Mouse (Mus musculus) heart, embryonic 13.5 days (tissue): ENCODE measurements around the gene Sf3a1. TPM values are rescaled to one million over a fixed set of nuclear protein-coding genes. Genes with fewer than 3 reads are reported as not detected.
"Not testable (repeated sequence)": the region's sequence is repeated elsewhere in the genome, so short reads cannot be mapped to it uniquely, and the experiment has no call there.

Experiments
- ATAC-seq: fragments of 200-750 bp; cut with Nextera tagmentation; 2 replicates; pipeline ENCODE4 v1.8.0; 2017; ENCODE audit warnings: moderate TSS enrichment; ENCODE audit not compliant: insufficient number of reproducible peaks, low FRiP score, low TSS enrichment; ENCODE audit errors: extremely low read depth
- H3K27ac ChIP-seq: fragments of 300-500 bp; sonication (generic); replicated peaks from 2 replicates; pipeline ENCODE4 v1.5.1; 2015; ENCODE audit warnings: moderate library complexity, mild to moderate bottlenecking, inconsistent platforms
- H3K27me3 ChIP-seq: fragments of 300-500 bp; sonication (generic); replicated peaks from 2 replicates; pipeline ENCODE4 v1.6.1; 2015; ENCODE audit warnings: mild to moderate bottlenecking, inconsistent platforms
- H3K36me3 ChIP-seq: fragments of 300-500 bp; sonication (generic); 2 replicates; pipeline ENCODE4 v1.6.1; 2015; ENCODE audit warnings: mild to moderate bottlenecking, inconsistent platforms
- H3K4me1 ChIP-seq: fragments of 300-500 bp; sonication (generic); 2 replicates; pipeline ENCODE4 v1.6.1; 2015; ENCODE audit warnings: inconsistent platforms
- H3K4me2 ChIP-seq: fragments of 300-500 bp; sonication (generic); 2 replicates; pipeline ENCODE4 v1.6.1; 2015; ENCODE audit warnings: inconsistent platforms, mild to moderate bottlenecking, moderate library complexity
- H3K4me3 ChIP-seq: fragments of 300-500 bp; sonication (generic); 2 replicates; pipeline ENCODE4 v1.5.1; 2015; ENCODE audit warnings: moderate library complexity, mild to moderate bottlenecking, inconsistent platforms
- H3K9ac ChIP-seq: fragments of 300-500 bp; sonication (generic); 2 replicates; pipeline ENCODE4 v1.6.1; 2015; ENCODE audit warnings: inconsistent platforms, mild to moderate bottlenecking, moderate library complexity
- H3K9me3 ChIP-seq: fragments of 300-500 bp; sonication (generic); 2 replicates; pipeline ENCODE4 v1.6.1; 2016; ENCODE audit warnings: inconsistent platforms
- WGBS: fragments of 180-500 bp; shearing (Covaris S2); methylation state at CpG from one replicate; pipeline ENCODE4 v1.1.7; 2015; ENCODE audit warnings: mixed read lengths; 5-methylcytosine and 5-hydroxymethylcytosine counted together
- polyA plus RNA-seq: library from polyadenylated mRNA; unstranded; fragments of >200 nt; fragmentation: Nextera tagmentation; extraction: Ambion mirVana; gene quantifications from 2 replicates; pipeline ENCODE4 v1.2.1, GENCODE M21; 2015

Sf3a1 gene
- polyA plus RNA-seq, 1 experiment from 2014 or later, result 33.3 TPM

DNA sequence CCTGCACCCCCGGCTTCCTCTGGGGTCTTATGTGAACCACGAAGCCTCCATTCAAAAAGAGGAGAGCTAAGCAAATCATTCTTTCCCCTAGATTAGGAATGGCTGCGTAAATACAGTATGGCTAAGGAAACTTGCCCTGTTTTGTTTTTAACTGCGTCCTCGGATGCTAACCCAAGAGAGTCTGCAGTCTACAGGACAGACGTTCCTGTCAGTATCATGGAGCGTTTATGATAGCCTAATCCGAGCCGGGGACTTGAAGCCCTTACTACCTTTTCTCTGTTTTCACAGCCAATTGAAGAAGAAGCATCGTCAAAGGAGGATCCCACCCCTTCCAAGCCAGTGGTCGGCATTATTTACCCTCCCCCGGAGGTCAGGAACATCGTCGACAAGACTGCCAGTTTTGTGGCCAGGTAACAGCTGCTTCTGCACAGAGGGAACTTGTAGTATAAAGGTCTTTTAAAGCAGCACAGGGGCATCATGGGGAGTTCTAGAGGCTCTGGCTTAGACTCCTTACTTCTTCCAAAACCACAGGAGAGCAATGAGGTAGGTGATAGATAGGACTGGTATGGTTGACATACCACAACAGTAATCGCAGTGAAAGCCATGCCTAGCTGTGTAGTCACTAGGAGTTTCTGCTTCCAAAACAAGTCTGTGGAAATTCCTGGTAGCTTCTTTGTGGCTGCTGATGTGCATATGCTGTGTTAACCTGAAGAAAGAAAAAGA lies 769 bp downstream of the Sf3a1 start:
- ATAC-seq, result no peak
- WGBS, result 4% methylated on average over 15 of the region's 15 CpGs

DNA sequence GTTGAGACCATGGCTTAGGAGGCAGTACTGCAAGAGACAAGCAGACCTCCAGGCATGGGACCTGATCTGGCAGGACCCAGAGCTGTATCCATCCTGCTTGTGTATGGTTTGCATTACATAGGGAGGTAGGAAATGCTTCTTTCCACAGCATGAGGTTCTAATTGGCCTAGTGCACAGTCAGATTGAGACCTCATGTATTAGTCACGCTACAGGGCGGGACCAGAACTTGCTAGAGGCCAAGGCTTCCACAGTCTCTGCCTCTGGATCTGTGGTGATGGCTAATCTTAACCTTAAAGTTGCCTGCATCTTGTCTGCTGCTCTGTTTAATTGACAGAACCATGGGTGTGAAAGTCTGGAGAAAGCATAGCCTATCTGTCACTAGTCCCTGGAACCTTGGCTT lies 4.6 kb downstream of the Sf3a1 start:
- no peak for ATAC-seq

More for the DNA sequence above, 769 bp downstream of the Sf3a1 start:
- Histone ChIP-seq H3K4me1 (peaks cover 46% of the 10 kb centered on the region), H3K27ac (peak overlapping the region; percentile 94), H3K27me3 (no peaks in the 10 kb centered on the region), H3K9ac (peak overlapping the region; percentile 92), H3K9me3 (no peaks in the 10 kb centered on the region), H3K4me2 (peak overlapping the region; percentile 96), H3K4me3 (peak overlapping the region; percentile 87), H3K36me3 (peaks cover 50% of the 10 kb centered on the region)

DNA sequence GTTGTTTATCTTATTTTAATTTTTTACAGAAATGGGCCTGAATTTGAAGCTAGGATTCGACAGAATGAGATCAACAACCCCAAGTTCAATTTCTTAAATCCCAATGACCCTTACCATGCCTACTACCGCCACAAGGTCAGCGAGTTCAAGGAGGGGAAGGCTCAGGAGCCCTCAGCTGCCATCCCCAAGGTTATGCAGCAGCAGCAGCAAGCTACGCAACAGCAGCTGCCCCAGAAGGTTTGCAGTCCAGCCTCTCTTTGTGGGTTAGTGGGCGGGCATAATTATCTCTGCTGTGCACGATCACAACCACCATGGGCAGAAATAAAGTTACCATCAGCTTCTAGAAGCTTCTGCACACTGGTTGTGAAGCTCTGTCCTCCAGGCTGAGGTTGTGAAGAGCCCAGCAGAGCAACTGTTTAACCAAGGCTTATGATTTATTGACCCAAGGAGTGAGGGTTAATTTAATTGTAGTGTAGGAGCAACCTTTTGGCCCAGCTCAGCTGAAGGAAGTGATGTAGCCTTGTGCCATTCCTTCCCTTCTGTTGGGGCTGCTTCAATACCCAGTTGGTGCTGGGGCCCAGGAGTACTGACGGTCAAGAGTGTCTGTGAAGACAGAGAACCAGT lies 6.4 kb downstream of the Sf3a1 start:
- no peak for ATAC-seq

More for the DNA sequence above, 4.6 kb downstream of the Sf3a1 start:
- Histone ChIP-seq H3K27me3 (no peaks in the 10 kb centered on the region), H3K27ac (no peak overlapping the region), H3K4me1 (peaks cover 33% of the 10 kb centered on the region), H3K4me3 (no peak overlapping the region), H3K9ac (peak overlapping the region; percentile 40; the same call in 1 of the 2 replicates), H3K36me3 (peaks cover 87% of the 10 kb centered on the region), H3K4me2 (no peak overlapping the region), H3K9me3 (no peaks in the 10 kb centered on the region)
- 89% methylated on average over 2 of the region's 2 CpGs for WGBS

DNA sequence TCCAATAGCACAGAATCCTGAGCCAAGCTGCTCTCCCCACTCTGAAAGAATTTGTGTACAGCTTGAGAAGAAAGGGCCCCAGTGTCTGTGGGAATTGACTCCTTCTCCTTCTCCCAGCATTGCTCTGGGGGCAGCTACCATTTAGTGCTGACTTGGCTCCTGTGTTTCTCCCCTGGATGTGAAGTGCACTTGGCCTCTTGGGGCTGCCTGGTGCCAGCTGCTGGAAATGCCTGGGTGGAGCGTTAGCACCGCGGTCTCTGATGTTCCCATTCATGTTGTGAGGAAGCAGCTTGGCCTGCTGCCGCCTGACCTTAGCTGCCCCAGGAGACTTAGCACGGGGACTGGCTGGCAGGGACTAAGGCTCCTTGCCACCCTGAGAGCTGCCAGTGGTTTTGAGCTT lies 14.4 kb downstream of the Sf3a1 start:
- Histone ChIP-seq H3K27ac (no peak overlapping the region), H3K9me3 (no peaks in the 10 kb centered on the region), H3K4me2 (no peak overlapping the region), H3K4me3 (no peak overlapping the region), H3K36me3 (peaks cover 100% of the 10 kb centered on the region), H3K27me3 (no peaks in the 10 kb centered on the region), H3K9ac (no peak overlapping the region), H3K4me1 (peaks cover 10% of the 10 kb centered on the region)
- no peak for ATAC-seq
- 92% methylated on average over 5 of the region's 5 CpGs for WGBS

More for the DNA sequence above, 6.4 kb downstream of the Sf3a1 start:
- Histone ChIP-seq H3K27ac (no peak overlapping the region), H3K9me3 (no peaks in the 10 kb centered on the region), H3K4me3 (no peak overlapping the region), H3K27me3 (no peaks in the 10 kb centered on the region), H3K4me1 (peaks cover 21% of the 10 kb centered on the region), H3K4me2 (no peak overlapping the region), H3K9ac (no peak overlapping the region), H3K36me3 (peaks cover 100% of the 10 kb centered on the region)
- 94% methylated on average over 7 of the region's 7 CpGs for WGBS

DNA sequence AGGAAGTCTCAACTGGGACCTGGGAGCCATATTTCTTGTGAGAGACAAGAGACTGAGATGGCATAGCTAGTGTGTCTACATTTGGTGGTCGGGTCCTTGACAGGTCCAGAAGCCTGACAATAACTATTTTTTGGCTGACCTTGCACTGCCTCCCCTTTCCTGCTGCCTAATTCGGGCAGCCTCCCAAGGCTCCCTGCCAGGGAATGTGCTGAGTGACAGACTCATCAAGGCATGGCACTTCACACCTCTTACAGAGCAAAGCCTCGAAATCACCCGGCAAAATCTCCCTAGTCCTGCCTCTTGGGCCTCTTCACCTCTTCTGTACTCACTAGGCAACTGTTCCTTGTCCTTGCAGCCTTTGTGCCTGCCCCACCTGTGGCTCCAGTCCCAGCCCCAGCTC lies 17.6 kb downstream of the Sf3a1 start:
- Histone ChIP-seq H3K4me2 (no peak overlapping the region), H3K36me3 (peaks cover 98% of the 10 kb centered on the region), H3K4me3 (no peak overlapping the region), H3K9me3 (no peaks in the 10 kb centered on the region), H3K27ac (peak overlapping the region; percentile 36; the same call in 1 of the 2 replicates), H3K27me3 (no peaks in the 10 kb centered on the region), H3K4me1 (peaks cover 10% of the 10 kb centered on the region), H3K9ac (no peak overlapping the region)
- 39% methylated on average over 4 of the region's 4 CpGs for WGBS
- no peak for ATAC-seq

DNA sequence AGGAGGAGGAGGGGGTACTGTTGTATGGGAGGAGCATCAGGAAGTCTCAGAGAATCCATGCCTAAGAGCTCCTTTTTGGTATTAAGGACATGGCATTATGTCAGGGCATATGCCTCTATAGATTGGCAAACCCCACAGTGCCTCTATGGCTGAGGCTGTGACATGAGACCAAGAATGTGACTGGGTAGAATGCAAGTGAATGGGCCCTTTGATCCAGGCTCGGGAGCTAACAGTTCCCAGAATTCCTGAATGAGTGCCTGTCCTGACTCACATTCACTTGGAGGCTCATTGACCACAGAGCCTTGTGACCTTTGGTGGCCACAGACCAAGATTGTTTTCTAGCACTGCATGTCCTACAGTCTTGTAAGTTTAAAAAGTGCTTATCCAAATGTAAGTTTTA lies 21.9 kb downstream of the Sf3a1 start:
- Histone ChIP-seq H3K27ac (no peak overlapping the region), H3K9ac (no peak overlapping the region), H3K36me3 (peaks cover 64% of the 10 kb centered on the region), H3K9me3 (no peaks in the 10 kb centered on the region), H3K27me3 (no peaks in the 10 kb centered on the region), H3K4me3 (no peak overlapping the region), H3K4me1 (peaks cover 14% of the 10 kb centered on the region), H3K4me2 (no peak overlapping the region)
- 12% methylated on average over 1 of the region's 1 CpGs for WGBS
- ATAC-seq, result no peak

DNA sequence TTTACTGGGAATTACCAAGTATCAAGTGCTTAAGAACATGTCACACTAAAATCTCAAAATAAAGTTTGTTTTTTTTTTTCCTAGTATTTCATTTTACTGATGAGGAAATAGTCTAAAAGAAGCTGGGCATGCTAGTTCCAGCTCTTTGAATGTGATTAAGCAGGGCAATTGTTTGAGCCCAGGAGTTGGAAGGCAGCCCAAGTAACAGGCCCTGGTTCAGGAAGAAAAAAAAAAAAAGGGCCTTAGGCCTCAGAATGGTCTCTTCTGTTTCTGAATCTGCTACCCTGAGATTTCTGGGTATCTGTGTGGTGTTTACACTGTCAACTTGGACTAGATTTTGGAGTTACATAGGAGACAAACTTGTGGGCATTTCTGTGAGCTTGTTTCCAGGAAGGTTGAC lies 23.4 kb downstream of the Sf3a1 start:
- Histone ChIP-seq H3K27me3 (no peaks in the 10 kb centered on the region), H3K4me3 (no peak overlapping the region), H3K27ac (no peak overlapping the region), H3K36me3 (peaks cover 49% of the 10 kb centered on the region), H3K9ac (no peak overlapping the region), H3K4me2 (no peak overlapping the region), H3K9me3 (no peaks in the 10 kb centered on the region), H3K4me1 (peaks cover 18% of the 10 kb centered on the region)
- no peak for ATAC-seq

DNA sequence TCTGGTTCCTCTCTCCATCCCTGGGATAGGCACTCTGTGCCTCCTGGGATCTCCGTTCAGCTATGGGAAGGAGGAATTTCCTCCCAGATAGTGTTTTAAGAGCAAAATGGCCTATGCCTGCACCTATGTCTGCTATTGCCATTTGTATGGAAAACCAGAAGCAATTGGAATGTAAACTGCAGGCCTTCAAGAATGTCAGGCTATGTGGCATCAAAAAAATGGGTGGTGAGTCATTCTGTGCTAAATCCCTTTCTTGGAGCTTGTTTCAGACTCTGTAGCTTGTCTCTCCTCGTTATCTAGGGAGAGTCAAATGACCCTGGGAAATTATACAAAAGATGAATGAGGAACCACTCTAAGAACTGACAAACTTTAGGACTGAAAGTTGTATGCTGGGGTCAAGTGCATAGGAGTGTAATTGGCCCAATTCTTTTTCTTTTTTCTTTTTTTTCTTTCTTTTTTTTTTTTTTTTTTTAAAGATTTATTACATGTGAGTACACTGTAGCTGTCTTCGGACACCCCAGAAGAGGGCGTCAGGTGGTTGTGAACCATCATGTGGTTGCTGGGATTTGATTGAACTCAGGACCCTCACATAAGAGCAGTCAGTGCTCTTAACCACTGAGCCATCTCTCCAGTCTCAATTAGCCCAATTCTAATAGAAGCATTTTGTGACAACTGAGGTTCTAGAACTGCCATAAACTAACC lies 24.3 kb downstream of the Sf3a1 start:
- Histone ChIP-seq H3K27me3 (no peaks in the 10 kb centered on the region), H3K9me3 (no peaks in the 10 kb centered on the region), H3K4me1 (peaks cover 18% of the 10 kb centered on the region), H3K9ac (no peak overlapping the region), H3K4me2 (no peak overlapping the region), H3K4me3 (no peak overlapping the region), H3K27ac (no peak overlapping the region), H3K36me3 (peaks cover 40% of the 10 kb centered on the region)
- WGBS, result 58% methylated on average over 4 of the region's 4 CpGs
- ATAC-seq, result no peak

DNA sequence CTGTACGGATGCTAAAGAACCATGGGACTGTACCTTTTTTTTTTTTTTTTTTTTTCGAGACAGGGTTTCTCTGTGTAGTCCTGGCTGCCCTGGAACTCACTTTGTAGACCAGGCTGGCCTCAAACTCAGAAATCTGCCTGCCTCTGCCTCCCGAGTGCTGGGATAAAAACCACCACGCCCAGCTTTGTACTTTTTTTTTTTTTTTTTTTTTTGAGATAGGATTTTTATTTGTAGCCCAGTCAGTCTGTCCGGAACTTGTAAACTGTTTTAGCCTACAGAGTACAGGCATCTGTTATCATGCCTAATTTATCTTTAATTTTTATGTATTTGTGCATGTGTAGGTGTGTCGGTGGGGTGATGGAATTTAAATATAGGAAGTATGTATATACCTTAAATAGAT lies 25.3 kb downstream of the Sf3a1 start:
- ATAC-seq, H3K27ac ChIP-seq, H3K9me3 ChIP-seq, H3K27me3 ChIP-seq, H3K4me3 ChIP-seq, H3K9ac ChIP-seq, H3K4me2 ChIP-seq: not testable (repeated sequence)
- WGBS, result 79% methylated on average over 6 of the region's 6 CpGs
- peaks cover 21% of the 10 kb centered on the region for H3K4me1 ChIP-seq
- peaks cover 30% of the 10 kb centered on the region for H3K36me3 ChIP-seq

DNA sequence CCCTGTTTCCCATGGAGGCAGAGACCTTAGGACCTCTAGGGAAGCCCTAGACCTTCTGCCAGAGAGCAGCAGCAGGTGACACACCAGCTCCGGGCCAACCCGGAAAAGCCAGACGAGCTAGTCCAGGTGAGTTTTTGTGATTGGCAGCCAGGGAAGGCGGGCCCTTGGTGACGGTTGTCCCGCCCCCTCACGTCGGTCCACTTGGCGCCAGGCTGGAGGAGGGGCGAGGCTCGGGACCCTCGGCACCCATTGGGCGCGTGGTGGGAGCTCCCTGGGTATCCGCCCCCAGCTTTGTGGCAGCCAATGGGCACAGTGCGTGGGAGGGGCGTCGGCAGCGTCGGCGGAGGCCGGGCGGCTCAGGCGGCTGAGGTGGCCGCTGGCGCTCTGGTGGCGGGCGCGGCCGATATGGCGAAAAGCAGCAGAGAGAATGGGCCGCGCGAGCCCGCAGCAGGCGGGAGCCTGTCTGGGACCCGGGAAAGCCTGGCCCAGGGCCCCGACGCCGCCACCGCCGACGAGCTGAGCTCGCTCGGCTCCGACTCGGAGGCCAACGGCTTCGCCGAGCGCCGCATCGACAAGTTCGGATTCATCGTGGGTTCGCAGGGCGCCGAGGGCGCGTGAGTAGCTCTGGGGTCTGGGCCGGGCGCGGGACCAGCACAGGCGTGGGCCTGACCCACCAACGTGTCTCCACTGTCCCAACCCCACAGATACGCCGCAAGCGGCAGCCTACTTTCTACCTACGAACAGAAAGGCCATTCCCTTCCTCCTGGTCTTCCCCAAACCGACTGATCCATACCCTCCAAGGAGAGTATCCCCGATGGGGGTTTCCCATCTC lies 26.6 kb downstream of the Sf3a1 start, which contains the start of gene Tbc1d10a:
Tbc1d10a (plus strand) TSS at position 304 of the 832 bp plus-strand sequence.
- H3K4me1 ChIP-seq, result peaks cover 29% of the 10 kb centered on the region
- H3K36me3 ChIP-seq, result peaks cover 17% of the 10 kb centered on the region
- peak within 1 kb of the TSS; percentile 95 for H3K4me2 ChIP-seq
- peak within 1 kb of the TSS; percentile 34; the same call in 1 of the 2 replicates for H3K27ac ChIP-seq
- H3K9me3 ChIP-seq, result no peaks in the 10 kb centered on the region
- H3K4me3 ChIP-seq, result peak within 1 kb of the TSS; percentile 92
- H3K9ac ChIP-seq, result peak within 1 kb of the TSS; percentile 96
- under 1% methylated on average over 70 of the region's 71 CpGs for WGBS
- peak; percentile 99 for ATAC-seq
- no peaks in the 10 kb centered on the region for H3K27me3 ChIP-seq

DNA sequence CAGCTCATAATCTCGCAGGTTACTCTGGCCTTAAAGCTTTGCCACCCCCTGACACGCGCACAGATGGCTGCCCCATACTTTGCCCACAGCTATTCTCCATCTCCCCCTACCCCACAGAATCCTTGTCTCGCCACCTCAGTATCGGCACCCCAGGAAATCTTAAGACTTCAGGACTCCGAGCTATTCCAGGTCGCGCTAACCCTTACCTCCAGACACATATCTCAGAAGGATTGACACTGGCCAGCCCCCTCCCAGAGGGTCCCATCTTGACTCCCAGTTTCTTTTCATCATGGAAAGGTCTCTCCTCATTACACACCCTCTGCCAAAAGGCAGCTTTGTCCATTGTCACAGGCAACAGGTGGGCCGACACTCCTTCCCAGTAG lies 27.2 kb downstream of the Sf3a1 start:
- peak overlapping the region; percentile 96 for H3K9ac ChIP-seq
- H3K4me1 ChIP-seq, result peaks cover 35% of the 10 kb centered on the region
- WGBS, result 13% methylated on average over 9 of the region's 9 CpGs
- peak overlapping the region; percentile 95 for H3K4me2 ChIP-seq
- no peaks in the 10 kb centered on the region for H3K27me3 ChIP-seq
- ATAC-seq, result no peak
- no peaks in the 10 kb centered on the region for H3K9me3 ChIP-seq
- H3K4me3 ChIP-seq, result peak overlapping the region; percentile 92
- H3K36me3 ChIP-seq, result peaks cover 13% of the 10 kb centered on the region
- no peak overlapping the region for H3K27ac ChIP-seq
